Mouse (Mus musculus) yolk sac, embryonic 10.5 days (tissue): Measurements from ENCODE around the gene Nat14.

Experiments used
- DNase-seq: peaks from one replicate; pipeline ENCODE4 v3.0.0-alpha.2; 2017; ENCODE audit warnings: low spot score

Nat14 gene

DNA sequence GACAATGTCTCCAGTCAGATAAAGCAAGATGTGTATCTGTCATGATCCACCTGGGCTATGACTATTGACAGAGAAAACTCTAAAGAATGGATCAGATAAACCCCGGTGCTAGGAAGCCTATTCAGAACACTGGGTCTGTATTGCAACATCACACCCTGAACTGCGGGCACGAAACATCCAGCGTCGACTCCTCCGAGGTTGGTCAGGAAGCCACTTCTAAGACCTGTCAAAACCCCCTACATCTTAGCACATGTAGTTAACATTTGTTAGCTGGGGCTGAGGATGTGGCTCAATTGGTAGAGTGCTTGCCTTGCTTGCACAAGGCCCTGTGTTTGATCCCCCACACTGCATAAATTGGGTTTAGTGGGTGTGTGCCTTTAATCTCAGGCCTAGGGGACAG lies 26.6 kb downstream of the Nat14 start:
- DNase-seq: no peak

- no peak for DNase-seq
Observed at GRCm38 (mm10) chr7:4950561-4951342, 28.9 kb downstream of the Nat14 start.

- DNase-seq: no peak
Observed at GRCm38 (mm10) chr7:4953815-4954445, 32.1 kb downstream of the Nat14 start.

DNA sequence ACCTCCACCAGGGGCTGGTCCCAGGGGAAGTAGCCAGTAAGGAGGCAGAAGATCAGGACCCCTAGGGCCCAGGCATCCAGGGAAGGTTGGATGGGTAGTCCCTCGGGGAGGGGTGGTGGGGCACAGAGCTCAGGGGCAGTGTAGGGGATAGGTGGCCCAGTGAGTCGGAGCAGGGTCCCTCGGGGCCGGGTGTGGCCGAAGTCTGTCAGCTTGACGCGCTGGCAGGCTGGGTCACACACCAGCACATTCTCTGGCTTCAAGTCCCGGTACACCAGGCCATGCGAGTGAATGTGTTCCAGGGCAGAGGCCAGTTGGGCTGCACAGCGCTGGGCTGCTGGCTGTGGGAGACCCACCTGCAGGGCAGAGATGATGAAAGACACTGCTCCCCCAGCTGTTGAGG lies 35.5 kb downstream of the Nat14 start:
- no peak for DNase-seq

- DNase-seq: no peak
Observed at GRCm38 (mm10) chr7:4963527-4963926, 41.7 kb downstream of the Nat14 start.

GRCm38 (mm10) chr7:4964272-4964671 lies 42.4 kb downstream of the Nat14 start, which contains the start of gene Sbk2:
TSS of gene Sbk2 (minus strand) at chr7:4964406.
- DNase-seq: peak; percentile 18

GRCm38 (mm10) chr7:4964988-4965387 lies 43.2 kb downstream of the Nat14 start:
- no peak for DNase-seq

- no peak for DNase-seq
Observed at GRCm38 (mm10) chr7:4971068-4971467, 49.2 kb downstream of the Nat14 start, which contains the start of gene Sbk3. TSS of gene Sbk3 (minus strand) at chr7:4971168.

- DNase-seq: no peak
Observed at GRCm38 (mm10) chr7:4971710-4972109, 49.9 kb downstream of the Nat14 start.

DNA sequence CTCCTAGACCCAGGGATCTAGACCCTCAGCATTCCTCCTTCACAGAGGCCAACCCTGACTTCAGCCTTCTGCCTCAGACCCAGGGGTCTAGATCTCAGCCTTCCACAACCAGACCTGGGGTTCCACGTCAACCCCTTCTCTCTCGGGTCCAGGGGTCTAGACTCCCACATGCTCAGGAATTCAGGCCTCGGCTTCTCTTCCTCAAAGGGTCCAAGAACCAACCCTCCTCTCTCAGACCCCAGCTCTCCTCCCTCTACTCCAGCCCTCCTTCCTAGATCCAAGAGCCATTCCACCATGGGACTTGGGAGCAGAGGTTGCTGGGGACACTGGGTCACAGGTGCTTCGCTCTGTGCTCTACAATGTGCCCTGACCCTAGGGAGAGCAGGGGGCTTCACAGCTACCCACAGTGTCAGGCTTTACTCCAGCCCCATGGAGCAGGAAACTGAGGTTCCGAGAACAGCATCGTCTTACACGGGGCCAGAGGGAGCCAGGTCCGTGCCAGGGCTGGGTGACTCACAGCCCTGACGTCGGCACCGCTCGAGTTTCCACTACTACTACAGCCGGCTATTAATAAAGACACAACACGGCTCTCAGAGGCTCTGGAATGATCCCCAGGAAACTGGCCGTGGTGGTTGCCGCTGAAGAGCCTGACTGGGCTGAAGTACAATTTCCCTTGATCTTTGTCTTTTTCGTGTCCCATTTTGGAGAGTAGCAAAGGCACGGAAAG lies 50.7 kb downstream of the Nat14 start:
- no peak for DNase-seq
